Mouse (Mus musculus) testis, adult 2 months (tissue): ENCODE results near the gene Vasp.

Source experiments
- CTCF ChIP-seq: fragments of 200-500 bp; IDR thresholded peaks from 2 replicates; pipeline ENCODE4 v1.5.1; 2012; ENCODE audit warnings: low read depth, mild to moderate bottlenecking, inconsistent platforms, low read length, moderate library complexity; ENCODE audit not compliant: control insufficient read depth, insufficient read depth, insufficient replicate concordance
- POLR2A ChIP-seq: fragments of 200-500 bp; IDR thresholded peaks from 2 replicates; pipeline ENCODE4 v1.6.1; 2012; ENCODE audit warnings: low read depth, mild to moderate bottlenecking, inconsistent platforms, low read length, moderate library complexity; ENCODE audit not compliant: control insufficient read depth

- TF ChIP-seq CTCF (no peak), POLR2A (no peak)
These were observed 54.1 kb downstream of the Vasp start for GRCm38 (mm10) chr7:19217492-19217891.
